Mouse (Mus musculus) heart, adult 9 months (tissue): ENCODE measurements around the gene Sppl3.

Experiments
- DNase-seq, 2 experiments: peaks; one replicate each; pipeline ENCODE4 v3.0.0; 2022; ENCODE audit warnings: low spot score in 2 of 2

The Sppl3 gene

GRCm38 (mm10) chr5:115037099-115037498 lies 26.2 kb downstream of the Sppl3 start:
- DNase-seq = no peak

- DNase-seq = peak; percentile 59 to 74
Measured at GRCm38 (mm10) chr5:115040756-115041155, 29.8 kb downstream of the Sppl3 start.

DNA sequence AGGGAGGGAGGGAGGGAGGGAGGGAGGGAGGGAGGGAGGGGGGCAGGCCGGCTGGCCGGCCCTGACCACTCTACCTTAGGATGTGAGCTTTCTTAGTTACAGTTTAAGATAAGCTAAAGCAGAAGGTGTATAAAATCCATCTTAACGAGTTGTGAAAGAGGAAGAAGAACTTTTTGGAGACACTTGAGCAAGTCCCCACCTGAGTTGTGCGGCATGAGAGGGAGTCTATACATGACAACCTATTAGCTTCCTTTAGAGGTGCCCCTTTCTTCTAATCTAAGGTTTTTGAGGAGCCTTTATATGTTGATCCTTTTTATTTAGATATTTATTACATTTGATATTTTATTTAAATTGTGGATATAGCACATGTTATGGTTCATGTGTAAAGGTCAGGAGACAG lies 32.7 kb downstream of the Sppl3 start:
- no peak for DNase-seq

GRCm38 (mm10) chr5:115045146-115045677 lies 34.3 kb downstream of the Sppl3 start:
- DNase-seq = no peak

GRCm38 (mm10) chr5:115049692-115050091 lies 38.8 kb downstream of the Sppl3 start:
- no peak for DNase-seq

- no peak for DNase-seq
Measured at GRCm38 (mm10) chr5:115050776-115051175, 39.8 kb downstream of the Sppl3 start.

DNA sequence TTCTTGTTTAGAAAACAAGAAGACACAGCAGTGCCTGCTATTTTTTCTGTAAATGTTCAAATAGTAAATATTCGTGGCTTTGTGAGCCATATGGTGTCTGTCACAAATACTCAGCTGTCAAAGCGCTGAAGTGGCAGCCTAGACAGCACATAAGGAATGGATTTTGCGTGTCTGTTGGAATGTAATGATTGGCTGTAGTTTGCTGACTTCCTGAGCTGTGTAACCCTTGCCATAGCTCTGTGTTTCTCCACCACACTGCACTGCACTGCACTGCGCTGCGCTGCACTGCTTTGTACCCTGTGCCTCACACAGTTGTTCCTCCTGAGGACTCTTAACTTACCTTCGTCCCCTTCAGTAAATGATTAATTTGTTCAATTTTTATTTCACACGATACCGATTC lies 41.6 kb downstream of the Sppl3 start:
- DNase-seq = no peak

- DNase-seq = no peak
Measured at GRCm38 (mm10) chr5:115053791-115054396, 43.0 kb downstream of the Sppl3 start.

DNA sequence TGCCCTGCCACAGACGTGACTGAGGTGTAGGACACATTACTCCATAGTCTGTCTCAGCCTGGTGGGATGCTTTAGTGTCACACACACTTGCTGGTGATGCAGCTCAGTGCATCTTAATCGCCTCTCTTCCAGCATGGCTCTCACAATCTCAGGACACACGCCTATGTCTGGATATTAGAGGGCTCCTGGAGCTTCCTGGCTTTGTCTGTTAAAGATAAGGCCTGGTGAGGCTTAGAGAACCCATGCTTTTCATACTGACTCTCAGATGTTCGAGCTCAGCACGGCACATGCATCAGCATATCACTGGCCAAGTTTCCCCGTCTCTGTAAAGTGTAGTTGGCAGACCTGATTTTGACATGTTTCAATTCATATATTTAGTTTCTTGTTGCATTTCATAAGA lies 44.5 kb downstream of the Sppl3 start:
- no peak for DNase-seq

DNA sequence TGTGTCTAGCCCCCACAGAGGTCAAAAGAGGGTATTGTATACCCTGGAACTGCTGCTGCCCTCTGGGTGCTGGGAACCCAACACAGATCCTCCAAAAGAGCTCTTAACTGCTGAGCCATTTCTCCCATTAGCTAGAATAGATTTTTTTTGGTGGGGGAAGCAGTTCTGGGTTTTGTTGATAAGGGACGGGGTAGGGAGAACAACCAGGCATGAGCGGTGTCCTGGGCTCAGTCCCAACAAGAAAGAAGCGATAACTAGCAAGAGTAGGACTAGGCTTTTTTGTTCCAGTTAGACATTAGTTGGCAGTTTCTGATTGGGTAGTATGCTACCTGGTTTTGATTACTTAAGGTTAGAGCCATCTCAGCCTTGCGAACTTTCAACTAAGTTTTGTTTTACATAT lies 46.2 kb downstream of the Sppl3 start:
- DNase-seq = no peak

DNA sequence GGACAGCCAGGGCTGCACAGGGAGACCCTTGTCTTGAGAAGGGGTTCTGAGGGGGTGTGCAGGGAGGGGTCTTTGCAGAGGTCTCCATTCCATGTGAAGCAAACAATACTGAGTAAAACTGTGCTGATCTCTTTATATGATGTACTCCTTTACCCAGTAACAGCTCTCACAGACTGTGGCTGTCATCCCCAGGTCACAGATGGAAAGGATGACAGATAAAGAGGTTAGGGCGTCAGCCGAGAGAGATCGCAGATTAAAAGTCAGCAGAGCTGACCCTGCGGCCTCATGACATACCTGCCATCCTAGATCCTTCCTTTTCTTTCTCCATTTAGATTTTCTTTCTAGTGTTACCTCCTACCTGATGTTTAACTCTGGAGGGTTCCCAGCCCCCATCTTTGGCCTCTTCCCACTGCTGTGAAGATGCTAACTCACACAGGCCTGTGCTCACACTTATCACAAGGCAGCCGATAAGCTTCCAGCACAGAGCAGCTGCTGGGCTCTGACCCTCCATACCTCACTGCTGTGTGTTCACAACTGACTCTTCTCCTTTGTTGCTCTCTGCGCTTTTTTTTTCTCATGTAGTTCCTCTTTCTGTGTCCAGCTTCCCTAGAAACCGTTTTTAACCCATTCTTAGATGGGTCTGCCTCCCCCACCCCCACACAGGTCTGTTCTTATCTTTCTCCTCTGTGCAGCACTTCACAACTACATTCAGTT lies 47.8 kb downstream of the Sppl3 start:
- peak in 1 of 2 experiments; percentile 13 for DNase-seq

DNA sequence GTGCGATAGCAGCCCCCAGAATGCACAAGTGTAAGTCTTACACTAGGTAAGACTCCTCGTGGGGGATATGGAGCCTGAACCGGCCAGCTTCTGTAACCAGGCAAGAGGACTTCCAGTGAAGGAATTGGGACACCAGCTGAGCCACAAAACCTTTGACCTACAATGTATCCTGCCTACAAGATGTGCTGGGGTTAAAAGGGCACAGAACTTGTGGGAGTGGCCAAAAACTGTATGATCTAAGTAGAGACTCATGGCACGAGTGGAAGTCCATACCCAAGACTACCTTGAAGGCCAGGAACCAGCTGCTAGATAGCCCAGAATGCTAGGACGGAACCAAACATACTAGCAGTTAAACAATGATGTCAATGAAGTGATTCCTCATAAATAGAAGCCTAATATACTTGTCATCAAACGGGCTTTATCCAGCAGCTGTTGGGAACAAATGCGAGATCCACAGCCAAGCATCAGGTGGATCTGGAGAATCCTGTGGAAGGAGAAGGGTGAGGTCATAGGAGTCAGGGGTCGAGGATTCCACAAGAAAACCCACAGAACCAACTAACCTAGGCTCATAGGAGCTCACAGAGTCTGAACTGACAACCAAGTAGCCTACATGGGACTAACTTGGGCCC lies 49.2 kb downstream of the Sppl3 start:
- DNase-seq = no peak

- no peak for DNase-seq
Measured at GRCm38 (mm10) chr5:115060977-115061376, 50.0 kb downstream of the Sppl3 start.

GRCm38 (mm10) chr5:115062566-115062965 lies 51.6 kb downstream of the Sppl3 start:
- no peak for DNase-seq

GRCm38 (mm10) chr5:115063391-115063790 lies 52.5 kb downstream of the Sppl3 start:
- no peak for DNase-seq

DNA sequence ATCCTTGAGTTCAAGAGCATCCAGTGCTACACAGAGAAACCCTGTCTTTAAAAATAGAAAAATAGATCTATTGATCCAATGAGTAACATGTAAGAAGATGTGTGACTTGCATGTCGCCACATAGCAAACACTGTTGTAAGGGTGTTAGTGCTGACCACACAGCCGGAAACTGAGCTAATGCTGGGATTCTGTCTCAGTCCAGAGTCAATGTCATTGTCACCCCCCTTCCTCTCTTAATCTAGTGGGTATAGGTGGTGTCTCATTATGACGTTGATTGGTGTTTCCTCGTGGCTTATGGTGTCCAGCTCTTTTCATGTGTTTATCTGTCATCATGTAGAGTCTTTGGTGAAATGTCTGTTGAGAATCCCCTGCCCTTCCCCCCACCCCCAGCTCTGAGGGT lies 55.3 kb downstream of the Sppl3 start:
- no peak for DNase-seq

- DNase-seq = no peak
Measured at GRCm38 (mm10) chr5:115068671-115069421, 57.9 kb downstream of the Sppl3 start.

DNA sequence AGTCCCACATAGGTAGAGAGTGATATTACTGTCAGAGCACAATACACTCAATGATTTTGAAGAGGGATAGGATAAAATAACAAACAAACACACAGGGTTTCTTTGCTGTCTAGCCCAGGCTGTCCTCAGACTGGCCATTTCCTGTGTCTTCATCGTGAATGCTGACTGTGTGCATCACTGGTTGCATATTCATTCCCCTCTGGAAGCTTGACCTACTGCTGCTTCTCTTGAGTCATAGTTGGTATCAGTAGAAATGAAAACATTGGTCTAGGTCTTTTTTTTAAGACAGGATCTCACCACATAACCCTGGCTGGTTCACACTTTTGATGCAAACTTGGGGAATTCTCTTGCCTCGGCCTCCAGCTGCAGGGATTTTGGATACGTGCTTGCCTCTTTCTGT lies 58.7 kb downstream of the Sppl3 start:
- DNase-seq = no peak

GRCm38 (mm10) chr5:115070457-115070856 lies 59.5 kb downstream of the Sppl3 start:
- no peak for DNase-seq

DNA sequence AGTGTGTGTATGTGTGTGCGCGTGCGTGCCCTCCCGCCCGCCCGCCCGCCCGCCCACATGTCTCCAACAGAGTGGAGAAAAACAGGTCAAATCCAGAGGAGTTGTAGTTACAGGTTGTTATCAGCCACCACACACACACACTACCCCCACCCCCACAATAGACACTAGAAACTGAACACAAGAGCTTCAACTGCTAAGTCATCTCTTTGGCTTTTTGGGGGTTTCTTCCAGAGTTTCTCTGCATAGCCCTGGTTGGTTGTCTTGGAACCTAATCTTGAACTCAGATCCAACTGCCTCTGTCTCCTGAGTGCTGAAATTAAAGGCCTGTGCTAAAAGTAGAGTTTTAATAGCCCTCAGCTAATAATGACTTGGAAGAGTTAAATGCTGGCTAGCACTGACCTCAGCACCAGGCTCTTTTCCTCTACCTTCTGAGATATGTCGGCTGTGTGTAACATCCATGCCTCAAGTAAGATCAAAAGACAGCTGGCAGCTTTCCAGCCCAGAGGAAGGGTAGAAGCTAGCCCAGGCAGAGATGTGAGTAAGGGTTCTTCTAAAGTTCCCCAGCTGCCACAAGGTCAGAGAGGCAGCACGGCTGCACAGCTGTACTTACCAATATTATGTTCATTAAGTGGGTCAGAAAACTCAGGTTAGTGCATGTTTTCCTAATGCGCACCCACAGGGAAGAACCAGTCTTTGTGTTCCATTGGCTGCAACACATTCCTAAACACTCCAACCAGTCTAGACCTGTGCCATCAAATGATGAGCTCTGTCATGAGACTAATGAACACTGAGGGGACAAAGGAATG lies 60.4 kb downstream of the Sppl3 start:
- no peak for DNase-seq

DNA sequence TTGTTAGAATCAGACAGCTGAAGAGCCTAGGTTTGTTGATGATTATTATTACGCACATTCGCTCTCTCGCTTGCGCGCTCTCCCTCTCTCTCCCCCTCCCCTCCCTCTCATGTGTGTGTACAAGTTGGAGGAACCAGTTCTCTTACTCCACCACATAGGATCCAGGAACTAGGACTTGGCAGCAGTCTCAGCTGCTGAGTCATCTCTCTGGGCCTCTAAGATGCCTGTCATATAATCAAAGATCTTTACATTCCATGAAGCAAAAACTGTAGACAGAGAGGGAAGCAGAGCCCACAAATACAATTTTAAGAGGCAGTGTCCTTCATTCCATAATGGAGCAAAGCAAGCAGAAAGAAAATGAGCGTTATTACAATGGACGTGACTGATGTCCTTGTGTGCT lies 61.2 kb downstream of the Sppl3 start:
- peak; percentile 31 to 43 for DNase-seq
